Mouse (Mus musculus) embryonic facial prominence, embryonic 10.5 days (tissue): ENCODE measurements around the gene Elmo1. TPM values are rescaled to one million over a fixed set of nuclear protein-coding genes. Genes with fewer than 3 reads are reported as not detected.

Source experiments
- DNase-seq: peaks from one replicate; pipeline ENCODE4 v3.0.0-alpha.2; 2017; ENCODE audit warnings: low spot score
- H3K27ac ChIP-seq: fragments of 300-500 bp; sonication (generic); replicated peaks from 2 replicates; pipeline ENCODE4 v1.5.1; 2016; ENCODE audit warnings: mild to moderate bottlenecking
- H3K27me3 ChIP-seq: fragments of 300-500 bp; sonication (generic); replicated peaks from 2 replicates; pipeline ENCODE4 v1.6.1; 2016; ENCODE audit warnings: low read depth, mild to moderate bottlenecking; ENCODE audit not compliant: poor library complexity, severe bottlenecking
- H3K36me3 ChIP-seq: fragments of 300-500 bp; sonication (generic); replicated peaks from 2 replicates; pipeline ENCODE4 v1.6.1; 2016; ENCODE audit warnings: mild to moderate bottlenecking, moderate library complexity
- H3K4me1 ChIP-seq: fragments of 300-500 bp; sonication (generic); 2 replicates; pipeline ENCODE4 v1.6.1; 2016
- H3K4me3 ChIP-seq: fragments of 300-500 bp; sonication (generic); 2 replicates; pipeline ENCODE4 v1.5.1; 2016; ENCODE audit warnings: mild to moderate bottlenecking, moderate library complexity
- H3K9me3 ChIP-seq: fragments of 300-500 bp; sonication (generic); 2 replicates; pipeline ENCODE4 v1.6.1; 2016; ENCODE audit warnings: mild to moderate bottlenecking
- WGBS: fragments of 180-500 bp; shearing (Covaris S2); methylation state at CpG from one replicate; pipeline ENCODE4 v1.1.7; 2016; 5-methylcytosine and 5-hydroxymethylcytosine counted together
- polyA plus RNA-seq: library from polyadenylated mRNA; unstranded; fragments of >200 nt; fragmentation: Nextera tagmentation; extraction: Ambion mirVana; gene quantifications from 2 replicates; pipeline ENCODE4 v1.2.1, GENCODE M21; 2016

Elmo1 gene
- polyA plus RNA-seq, 1 experiment from 2014 or later = 9.0 TPM

- Histone ChIP-seq H3K27ac (no peak overlapping the region), H3K36me3 (no peaks in the 10 kb centered on the region), H3K27me3 (no peaks in the 10 kb centered on the region), H3K4me1 (no peaks in the 10 kb centered on the region), H3K9me3 (no peaks in the 10 kb centered on the region), H3K4me3 (no peak overlapping the region)
- no peak for DNase-seq
- 91% methylated on average over 3 of the region's 3 CpGs for WGBS
Observed at GRCm38 (mm10) chr13:20342881-20343280, 252.5 kb downstream of the Elmo1 start.

GRCm38 (mm10) chr13:20349754-20350153 lies 259.4 kb downstream of the Elmo1 start:
- H3K4me1 ChIP-seq = no peaks in the 10 kb centered on the region
- WGBS = 87% methylated on average over 1 of the region's 1 CpGs
- no peaks in the 10 kb centered on the region for H3K27me3 ChIP-seq
- H3K9me3 ChIP-seq = no peaks in the 10 kb centered on the region
- H3K27ac ChIP-seq = no peak overlapping the region
- no peak overlapping the region for H3K4me3 ChIP-seq
- H3K36me3 ChIP-seq = no peaks in the 10 kb centered on the region
- no peak for DNase-seq

DNA sequence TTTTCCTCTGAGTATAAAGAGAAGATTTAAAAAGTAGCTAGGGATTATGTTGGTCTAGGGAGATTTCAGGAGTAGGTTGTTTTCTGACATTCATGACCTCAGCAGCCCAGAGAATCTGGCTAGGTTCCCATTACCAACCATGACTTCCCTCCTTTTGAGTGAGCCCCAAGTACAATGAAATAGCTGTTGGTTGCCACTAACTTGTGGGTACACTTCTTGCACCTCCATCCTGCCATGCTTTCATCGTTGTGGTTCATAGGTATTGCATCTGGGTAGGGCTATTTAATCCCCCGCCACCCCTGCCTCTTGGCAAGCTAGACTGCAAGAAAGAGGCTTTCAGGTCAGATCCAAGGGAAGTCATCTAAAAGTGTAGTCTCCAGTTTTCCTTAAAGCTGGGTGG lies 262.2 kb downstream of the Elmo1 start:
- H3K36me3 ChIP-seq = no peaks in the 10 kb centered on the region
- no peak for DNase-seq
- no peaks in the 10 kb centered on the region for H3K9me3 ChIP-seq
- H3K27me3 ChIP-seq = no peaks in the 10 kb centered on the region
- no peaks in the 10 kb centered on the region for H3K4me1 ChIP-seq
- WGBS = 91% methylated on average over 2 of the region's 2 CpGs
- no peak overlapping the region for H3K27ac ChIP-seq
- H3K4me3 ChIP-seq = no peak overlapping the region

GRCm38 (mm10) chr13:20353862-20354603 lies 263.6 kb downstream of the Elmo1 start:
- H3K9me3 ChIP-seq = no peaks in the 10 kb centered on the region
- H3K36me3 ChIP-seq = no peaks in the 10 kb centered on the region
- peak; percentile 22 for DNase-seq
- no peaks in the 10 kb centered on the region for H3K4me1 ChIP-seq
- WGBS = 55% methylated on average over 10 of the region's 10 CpGs
- H3K27me3 ChIP-seq = no peaks in the 10 kb centered on the region
- H3K27ac ChIP-seq = no peak overlapping the region
- no peak overlapping the region for H3K4me3 ChIP-seq

- 72% methylated on average over 5 of the region's 5 CpGs for WGBS
Observed at GRCm38 (mm10) chr13:20354604-20354999, 264.2 kb downstream of the Elmo1 start.

GRCm38 (mm10) chr13:20362541-20362940 lies 272.1 kb downstream of the Elmo1 start:
- peaks cover 5% of the 10 kb centered on the region; the same call in 1 of the 2 replicates for H3K9me3 ChIP-seq
- no peak for DNase-seq
- 82% methylated on average over 2 of the region's 2 CpGs for WGBS

More at GRCm38 (mm10) chr13:20354604-20354999, 264.2 kb downstream of the Elmo1 start:
- Histone ChIP-seq H3K27me3 (no peaks in the 10 kb centered on the region), H3K27ac (no peak overlapping the region), H3K9me3 (no peaks in the 10 kb centered on the region), H3K4me3 (no peak overlapping the region), H3K36me3 (no peaks in the 10 kb centered on the region), H3K4me1 (no peaks in the 10 kb centered on the region)
- DNase-seq = peak; percentile 11

GRCm38 (mm10) chr13:20365828-20366593 lies 275.6 kb downstream of the Elmo1 start:
- peak; percentile 31 for DNase-seq
- Histone ChIP-seq H3K4me1 (peaks cover 7% of the 10 kb centered on the region; the same call in 1 of the 2 replicates), H3K27ac (no peak overlapping the region), H3K36me3 (no peaks in the 10 kb centered on the region), H3K4me3 (no peak overlapping the region), H3K27me3 (no peaks in the 10 kb centered on the region), H3K9me3 (no peaks in the 10 kb centered on the region)
- WGBS = 70% methylated on average over 7 of the region's 7 CpGs

More at GRCm38 (mm10) chr13:20362541-20362940, 272.1 kb downstream of the Elmo1 start:
- H3K36me3 ChIP-seq = no peaks in the 10 kb centered on the region
- no peaks in the 10 kb centered on the region for H3K27me3 ChIP-seq
- H3K27ac ChIP-seq = no peak overlapping the region
- no peak overlapping the region for H3K4me3 ChIP-seq
- peaks cover 3% of the 10 kb centered on the region; the same call in 1 of the 2 replicates for H3K4me1 ChIP-seq

DNA sequence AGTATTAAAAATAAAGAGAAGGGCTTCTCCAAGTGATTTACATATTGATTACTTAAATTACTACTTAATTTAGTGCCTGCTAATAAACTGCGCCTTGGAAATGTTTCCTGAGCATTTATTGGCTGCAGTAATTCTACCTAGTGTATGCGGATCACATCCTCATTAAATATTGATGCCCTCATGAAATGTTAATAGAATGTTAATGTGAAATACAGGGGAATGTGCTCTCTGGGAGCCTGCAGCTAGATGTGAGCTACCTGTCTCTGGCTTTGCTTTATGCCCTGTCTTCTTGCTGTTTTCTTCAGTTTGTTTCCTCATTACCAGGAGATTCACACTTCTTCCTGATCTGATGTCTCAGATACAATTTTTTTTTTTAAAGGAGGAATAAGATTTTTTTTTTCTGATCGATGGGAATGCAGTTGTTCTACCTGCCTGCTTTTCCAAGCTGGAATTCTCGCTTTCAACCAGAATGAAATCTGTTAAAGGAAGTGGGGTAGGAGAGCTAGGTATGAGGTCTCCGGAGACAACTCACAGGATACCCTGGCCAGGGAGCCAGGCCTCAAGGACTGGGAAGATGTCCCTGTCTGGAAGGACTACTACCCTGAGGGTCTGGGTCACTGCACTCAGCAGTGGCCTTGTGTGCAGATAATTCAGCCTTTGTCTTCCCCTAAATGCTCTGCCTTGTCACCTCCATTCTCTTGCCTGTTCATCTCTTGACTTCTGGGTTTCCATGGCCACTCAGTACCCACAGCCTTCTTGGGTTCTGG lies 279.8 kb downstream of the Elmo1 start:
- Histone ChIP-seq H3K9me3 (no peaks in the 10 kb centered on the region), H3K27ac (no peak overlapping the region), H3K4me3 (no peak overlapping the region), H3K27me3 (no peaks in the 10 kb centered on the region), H3K36me3 (no peaks in the 10 kb centered on the region), H3K4me1 (peaks cover 7% of the 10 kb centered on the region; the same call in 1 of the 2 replicates)
- WGBS = 85% methylated on average over 5 of the region's 5 CpGs
- DNase-seq = no peak

- Histone ChIP-seq H3K27ac (no peak overlapping the region), H3K27me3 (no peaks in the 10 kb centered on the region), H3K4me1 (0 out of 2 replicates have a peak, but pooled peaks cover 4% of the 10 kb centered on the region), H3K4me3 (no peak overlapping the region), H3K36me3 (no peaks in the 10 kb centered on the region), H3K9me3 (no peaks in the 10 kb centered on the region)
- 89% methylated on average over 6 of the region's 6 CpGs for WGBS
- DNase-seq = no peak
Observed at GRCm38 (mm10) chr13:20371501-20371900, 281.1 kb downstream of the Elmo1 start.

DNA sequence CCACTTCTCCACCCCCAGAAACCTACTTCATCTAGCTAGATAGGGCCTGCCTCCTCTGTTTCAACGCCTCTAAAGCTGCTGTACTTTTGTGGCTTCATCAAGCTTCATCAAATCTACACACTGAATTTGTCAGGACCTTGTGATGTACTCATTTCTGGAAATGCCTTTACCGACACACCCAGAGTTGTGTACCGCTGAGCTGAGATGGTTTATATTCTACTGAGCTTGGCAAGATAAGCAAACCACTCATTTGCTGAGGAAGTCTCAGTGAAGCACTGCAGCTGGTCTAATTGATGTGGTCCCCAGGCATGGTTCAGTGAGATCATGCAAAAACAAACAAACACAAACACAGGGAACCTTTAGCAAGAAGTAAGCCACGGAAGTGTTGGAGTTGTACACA lies 281.9 kb downstream of the Elmo1 start:
- H3K27ac ChIP-seq = no peak overlapping the region
- 0 out of 2 replicates have a peak, but pooled peaks cover 4% of the 10 kb centered on the region for H3K4me1 ChIP-seq
- H3K4me3 ChIP-seq = no peak overlapping the region
- DNase-seq = no peak
- WGBS = 80% methylated on average over 4 of the region's 4 CpGs
- no peaks in the 10 kb centered on the region for H3K9me3 ChIP-seq
- H3K36me3 ChIP-seq = no peaks in the 10 kb centered on the region
- H3K27me3 ChIP-seq = no peaks in the 10 kb centered on the region

DNA sequence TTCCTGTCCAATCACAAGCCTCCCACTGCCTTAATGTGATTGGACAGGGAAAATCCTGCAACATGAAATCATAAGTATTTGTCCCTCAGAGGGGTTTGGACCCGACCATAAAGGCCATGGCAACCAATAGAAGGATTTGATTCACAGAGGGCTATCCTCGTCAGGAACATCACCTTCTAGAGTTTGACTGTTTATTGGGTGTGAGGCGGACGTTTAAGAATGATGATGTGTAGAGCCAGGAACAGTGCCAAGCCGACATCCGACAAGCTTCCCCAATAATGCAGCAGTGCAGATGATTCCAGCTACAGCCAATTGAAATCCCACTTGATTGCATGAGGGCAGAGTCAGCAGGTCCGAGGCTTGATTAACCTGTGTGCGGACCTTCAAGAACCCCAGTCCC lies 288.5 kb downstream of the Elmo1 start:
- Histone ChIP-seq H3K27ac (no peak overlapping the region), H3K36me3 (no peaks in the 10 kb centered on the region), H3K9me3 (no peaks in the 10 kb centered on the region), H3K4me1 (peaks cover 2% of the 10 kb centered on the region; the same call in 1 of the 2 replicates), H3K27me3 (no peaks in the 10 kb centered on the region), H3K4me3 (no peak overlapping the region)
- DNase-seq = no peak
- WGBS = 85% methylated on average over 8 of the region's 8 CpGs

GRCm38 (mm10) chr13:20383875-20384274 lies 293.5 kb downstream of the Elmo1 start:
- Histone ChIP-seq H3K27ac (no peak overlapping the region), H3K36me3 (no peaks in the 10 kb centered on the region), H3K27me3 (no peaks in the 10 kb centered on the region), H3K9me3 (no peaks in the 10 kb centered on the region), H3K4me3 (no peak overlapping the region), H3K4me1 (peaks cover 2% of the 10 kb centered on the region; the same call in 1 of the 2 replicates)
- no peak for DNase-seq
- 81% methylated on average over 1 of the region's 1 CpGs for WGBS
